Mouse (Mus musculus): ENCODE results near the gene Jak1.

Gene Jak1

DNA sequence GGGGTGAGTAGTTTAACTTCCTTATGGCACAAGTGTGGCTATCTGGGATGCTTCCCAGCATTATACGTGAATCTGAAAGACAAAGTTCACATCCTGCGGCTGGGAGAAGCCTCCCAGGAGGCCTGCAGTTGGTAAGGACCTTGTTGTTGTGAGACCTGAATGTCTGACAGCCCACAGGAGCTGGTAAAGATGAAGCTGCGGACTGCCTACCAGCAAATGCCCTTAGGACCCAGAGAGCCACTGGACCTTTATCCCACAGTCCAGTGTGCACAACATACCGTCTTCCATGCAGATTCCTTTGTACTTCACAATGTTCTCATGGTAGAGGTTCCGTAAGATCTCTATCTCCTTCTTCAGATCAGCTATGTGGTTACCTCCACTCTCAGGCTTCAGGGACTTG, 107.6 kb downstream of the Jak1 start:
- DNase-seq (ENCODE audit: inconsistent age in 2 of 2, low spot score in 1 of 2), result no peak

DNA sequence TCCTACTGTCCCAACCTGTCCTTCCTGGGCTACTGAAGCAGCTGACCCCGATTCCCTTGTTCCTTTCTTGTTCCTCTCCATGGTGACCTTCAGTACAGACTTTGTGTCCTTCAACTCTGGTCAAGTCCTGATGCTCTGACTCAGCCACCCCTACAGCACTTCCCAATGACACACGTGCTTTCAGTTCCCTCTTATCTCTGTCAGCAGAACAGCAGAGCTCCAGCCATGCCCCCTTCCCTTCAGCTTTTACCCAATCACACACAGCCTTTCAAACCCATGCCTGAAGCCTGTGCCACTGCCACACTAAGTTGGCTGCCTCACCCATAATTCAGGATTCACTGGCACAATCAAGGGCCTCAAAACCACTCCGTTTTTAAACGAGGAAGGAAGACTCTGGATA, 109.5 kb downstream of the Jak1 start:
- peak; percentile 78 to 85 for DNase-seq (ENCODE audit: inconsistent age in 2 of 2, low spot score in 1 of 2)

- peak in 1 of 2 experiments; percentile 33 for DNase-seq (ENCODE audit: inconsistent age in 2 of 2, low spot score in 1 of 2)
These were observed 118.0 kb downstream of the Jak1 start for GRCm38 (mm10) chr4:101146891-101147655.

- peak; percentile 57 to 88 for DNase-seq (ENCODE audit: inconsistent age in 2 of 2, low spot score in 1 of 2)
These were observed 118.9 kb downstream of the Jak1 start for GRCm38 (mm10) chr4:101146047-101146745.

DNA sequence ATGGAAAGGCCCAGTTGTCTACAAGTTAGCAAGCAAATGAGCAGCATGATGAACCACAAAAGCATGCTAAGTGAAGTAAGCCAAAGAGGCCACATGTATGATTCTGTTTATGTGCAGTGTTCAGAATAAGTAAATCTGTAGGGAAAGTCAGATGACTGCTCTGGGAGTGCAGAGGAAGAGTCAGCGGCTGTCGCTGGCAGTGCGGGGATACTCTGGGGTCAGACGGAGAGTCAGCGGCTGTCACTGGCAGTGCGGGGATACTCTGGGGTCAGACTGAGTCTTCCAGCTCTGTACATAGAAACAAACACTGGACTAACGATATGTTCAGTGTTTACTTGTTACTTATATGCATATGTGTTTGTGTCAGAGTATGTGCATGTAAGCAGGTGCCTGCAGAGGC, 120.3 kb downstream of the Jak1 start:
- no peak for DNase-seq (ENCODE audit: inconsistent age in 2 of 2, low spot score in 1 of 2)

- peak in 1 of 2 experiments; percentile 30 for DNase-seq (ENCODE audit: inconsistent age in 2 of 2, low spot score in 1 of 2)
These were observed 120.7 kb downstream of the Jak1 start for GRCm38 (mm10) chr4:101144361-101144760.

DNA sequence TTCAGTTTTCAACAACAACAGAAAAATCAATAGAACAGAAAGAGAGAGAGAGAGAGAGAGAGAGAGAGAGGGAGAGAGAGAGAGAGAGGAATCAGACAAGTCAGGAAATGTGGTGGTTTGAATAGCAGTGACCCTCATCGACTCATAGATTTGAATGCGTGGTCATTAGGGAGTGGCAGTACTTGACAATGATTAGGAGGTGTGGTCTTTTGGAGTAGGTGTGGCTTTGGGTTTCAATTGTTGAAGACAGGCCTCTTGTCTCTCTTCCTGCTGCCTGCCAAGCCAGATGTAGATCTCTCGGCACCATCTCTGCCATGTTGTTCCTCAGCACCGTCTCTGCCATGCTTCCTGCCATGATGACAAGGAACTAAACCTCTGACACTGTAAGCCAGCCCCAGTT, 121.2 kb downstream of the Jak1 start:
- no peak for DNase-seq (ENCODE audit: inconsistent age in 2 of 2, low spot score in 1 of 2)

DNA sequence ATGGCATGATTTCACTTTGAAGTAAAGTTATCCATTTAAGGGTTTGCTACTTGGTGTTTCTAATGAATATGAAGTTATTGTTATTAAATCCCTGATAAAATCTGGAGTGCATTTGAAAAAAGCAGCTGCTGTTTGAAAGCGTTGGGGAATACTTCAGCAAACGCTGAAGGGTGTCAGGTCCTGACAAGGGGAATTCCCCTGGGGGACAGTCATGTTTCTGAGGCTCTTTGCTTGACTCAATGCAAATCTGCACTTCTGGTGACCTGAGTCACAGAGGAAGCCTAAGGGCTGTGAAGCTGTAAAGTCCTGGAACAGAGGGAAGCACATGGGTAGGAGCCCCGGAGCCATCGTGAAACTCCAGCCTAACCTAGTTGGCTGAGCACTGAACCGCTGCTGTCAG, 123.3 kb downstream of the Jak1 start:
- no peak for DNase-seq (ENCODE audit: inconsistent age in 2 of 2, low spot score in 1 of 2)

DNA sequence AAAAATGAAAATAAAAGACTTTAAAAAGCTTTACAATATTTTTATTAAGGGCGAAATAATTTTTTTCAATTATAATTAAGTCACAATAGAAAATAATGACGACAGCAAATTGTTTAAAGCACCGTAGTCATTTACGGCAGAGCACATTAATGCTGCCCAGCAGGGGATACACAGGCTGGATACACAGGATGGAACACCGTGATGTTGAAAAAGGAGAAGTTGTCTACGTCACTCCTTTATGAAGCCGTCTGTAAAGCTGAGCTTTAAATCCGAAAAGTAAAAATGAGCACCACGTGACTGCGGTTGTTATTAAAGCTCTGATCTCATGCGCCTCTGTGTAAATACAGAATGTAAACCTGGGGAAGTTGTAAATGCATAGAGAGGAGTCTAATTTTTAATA, 127.1 kb downstream of the Jak1 start:
- no peak for DNase-seq (ENCODE audit: inconsistent age in 2 of 2, low spot score in 1 of 2)

DNA sequence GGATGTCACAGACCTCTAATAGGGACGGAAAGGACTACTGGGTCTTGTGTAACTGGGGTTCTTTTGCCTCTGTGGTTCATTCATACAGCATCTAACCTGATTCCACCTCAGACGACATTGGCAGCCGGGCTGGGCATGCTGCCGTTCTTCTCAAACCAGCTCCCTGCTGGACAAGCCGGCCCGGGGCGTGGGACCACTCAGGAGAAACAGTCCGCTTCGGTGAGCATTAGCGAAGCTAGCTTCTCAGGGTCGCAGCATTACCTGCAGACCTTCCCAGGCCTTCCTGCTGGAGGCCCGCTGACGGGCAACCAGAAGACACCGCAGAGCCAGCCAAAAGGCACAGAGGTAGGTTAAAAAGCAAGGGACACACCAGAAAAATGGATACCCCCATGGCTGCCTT, 129.2 kb downstream of the Jak1 start:
- DNase-seq (ENCODE audit: inconsistent age in 2 of 2, low spot score in 1 of 2), result no peak

DNA sequence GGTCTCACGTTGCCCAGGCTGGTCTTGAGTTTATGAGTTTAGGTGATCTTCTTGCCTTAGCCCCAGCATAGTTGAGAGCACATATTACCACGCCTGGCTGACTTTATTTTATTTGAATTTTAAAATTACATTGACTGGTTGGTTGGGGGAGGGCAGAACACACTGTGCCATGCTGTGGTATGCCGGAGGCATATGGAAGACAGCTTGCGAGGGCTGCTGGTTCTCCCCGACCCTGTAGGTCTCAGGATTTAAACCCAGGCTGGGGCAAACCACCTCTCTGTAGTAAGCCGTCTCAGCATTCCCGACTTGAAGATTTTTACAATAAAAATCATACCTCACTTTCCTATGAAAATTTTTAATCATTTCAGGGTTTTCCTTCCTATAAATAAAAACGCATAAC, 130.1 kb downstream of the Jak1 start:
- DNase-seq (ENCODE audit: inconsistent age in 2 of 2, low spot score in 1 of 2), result no peak

- no peak for DNase-seq (ENCODE audit: inconsistent age in 2 of 2, low spot score in 1 of 2)
These were observed 144.1 kb downstream of the Jak1 start for GRCm38 (mm10) chr4:101121002-101121401.

DNA sequence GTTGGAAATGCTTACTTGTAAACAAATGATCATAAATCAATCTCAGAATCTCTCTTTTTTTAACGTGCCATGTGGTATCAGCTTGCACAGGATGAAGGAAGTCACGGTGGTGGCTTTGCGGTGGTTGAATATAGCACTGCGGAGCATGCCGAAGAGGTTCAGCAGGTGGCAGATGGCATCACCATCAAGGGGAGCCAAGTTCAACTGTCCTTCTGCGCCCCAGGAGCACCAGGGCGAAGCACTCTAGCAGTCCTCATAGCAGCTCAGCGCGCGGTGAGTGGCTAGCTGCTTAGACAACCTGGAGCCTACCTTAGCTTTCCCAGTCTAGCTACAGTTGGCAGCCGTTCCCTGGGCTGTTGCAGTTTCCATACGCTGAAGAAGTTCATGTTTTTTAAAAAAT, 158.0 kb downstream of the Jak1 start:
- DNase-seq (ENCODE audit: inconsistent age in 2 of 2, low spot score in 1 of 2), result no peak
